Mouse (Mus musculus) adrenal gland, adult 18-20 months (tissue): ENCODE data around the gene Sf3b4. TPM values are rescaled to one million over a fixed set of nuclear protein-coding genes. Genes with fewer than 3 reads are reported as not detected.
"Not testable (repeated sequence)": the region's sequence is repeated elsewhere in the genome, so short reads cannot be mapped to it uniquely, and the experiment has no call there.

Experiments used
- DNase-seq, 2 experiments: peaks; one replicate each; pipeline ENCODE4 v3.0.0; 2021 to 2022; ENCODE audit warnings: low spot score in 2 of 2
- total RNA-seq, 2 experiments: library from RNA; stranded (reverse); gene quantifications; 1 replicate in 1 of 2; 2 replicates in 1 of 2; pipeline ENCODE4 v1.2.3; 2021

The Sf3b4 gene
- total RNA-seq, 2 experiments from 2014 or later, result 56.6 to 57.0 TPM

GRCm38 (mm10) chr3:96171583-96172196, 442 bp upstream of the Sf3b4 start:
- no peak for DNase-seq

- DNase-seq, result no peak
Measured at GRCm38 (mm10) chr3:96173185-96173584, 1.1 kb downstream of the Sf3b4 start.

DNA sequence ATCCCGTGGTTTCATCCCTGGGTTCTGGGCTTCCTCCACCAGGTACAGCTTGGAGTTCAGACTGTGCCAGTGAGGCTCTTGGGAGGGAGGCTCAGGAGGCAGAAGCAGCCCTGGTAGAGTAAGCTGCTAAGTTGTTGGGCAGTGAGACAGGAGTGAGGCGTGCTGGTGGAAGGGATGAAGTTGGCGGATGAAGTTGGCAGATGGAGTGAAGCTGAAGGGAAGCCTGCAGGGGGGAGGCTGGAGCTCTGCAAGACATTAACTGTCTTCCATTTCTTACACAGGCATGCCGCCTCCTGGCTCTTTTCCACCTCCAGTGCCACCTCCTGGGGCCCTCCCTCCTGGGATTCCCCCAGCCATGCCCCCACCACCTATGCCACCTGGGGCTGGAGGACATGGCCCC, 1.9 kb downstream of the Sf3b4 start:
- DNase-seq, result not testable (repeated sequence)

- DNase-seq, result no peak
Measured at GRCm38 (mm10) chr3:96175251-96175650, 3.1 kb downstream of the Sf3b4 start.

GRCm38 (mm10) chr3:96178427-96178826, 6.3 kb downstream of the Sf3b4 start:
- DNase-seq, result no peak

DNA sequence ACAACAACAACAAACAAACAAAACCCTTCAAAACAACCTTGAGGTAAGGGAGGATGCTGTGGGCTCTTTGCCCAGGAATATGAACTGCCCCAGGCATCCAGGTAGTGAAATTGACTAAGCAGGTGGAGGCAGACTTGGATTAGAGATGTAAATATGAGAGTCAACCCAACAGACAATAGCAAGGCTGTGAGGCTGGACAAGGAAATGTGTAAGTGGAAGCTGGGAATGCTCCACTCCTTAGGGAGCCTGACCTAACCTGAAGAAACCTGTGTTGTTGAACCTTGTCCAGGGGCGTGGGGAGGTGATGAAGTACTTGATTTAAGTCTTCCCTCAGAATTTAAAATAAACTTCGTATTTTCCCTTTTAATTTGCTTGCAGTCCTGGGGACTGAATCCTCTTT, 6.8 kb downstream of the Sf3b4 start:
- no peak for DNase-seq

DNA sequence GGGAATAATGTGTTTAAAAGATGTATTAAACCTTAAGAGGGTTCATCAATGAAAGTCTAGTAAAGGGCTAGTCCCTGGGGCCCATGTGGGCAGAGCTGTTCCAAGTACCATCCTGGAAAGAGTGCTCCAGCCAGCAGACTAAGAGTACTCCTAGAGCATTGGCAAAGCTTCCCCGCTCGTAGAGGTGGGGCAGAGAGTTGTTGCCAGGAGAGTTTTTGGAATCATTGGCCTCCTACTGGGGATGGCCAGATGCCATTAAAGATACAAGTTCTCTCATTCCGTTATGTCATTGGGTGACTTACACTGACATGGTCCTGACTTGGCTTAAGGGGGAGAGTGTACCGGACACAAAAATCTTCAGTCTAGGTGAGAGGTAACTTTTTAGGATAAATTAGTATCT, 7.4 kb downstream of the Sf3b4 start:
- no peak for DNase-seq

DNA sequence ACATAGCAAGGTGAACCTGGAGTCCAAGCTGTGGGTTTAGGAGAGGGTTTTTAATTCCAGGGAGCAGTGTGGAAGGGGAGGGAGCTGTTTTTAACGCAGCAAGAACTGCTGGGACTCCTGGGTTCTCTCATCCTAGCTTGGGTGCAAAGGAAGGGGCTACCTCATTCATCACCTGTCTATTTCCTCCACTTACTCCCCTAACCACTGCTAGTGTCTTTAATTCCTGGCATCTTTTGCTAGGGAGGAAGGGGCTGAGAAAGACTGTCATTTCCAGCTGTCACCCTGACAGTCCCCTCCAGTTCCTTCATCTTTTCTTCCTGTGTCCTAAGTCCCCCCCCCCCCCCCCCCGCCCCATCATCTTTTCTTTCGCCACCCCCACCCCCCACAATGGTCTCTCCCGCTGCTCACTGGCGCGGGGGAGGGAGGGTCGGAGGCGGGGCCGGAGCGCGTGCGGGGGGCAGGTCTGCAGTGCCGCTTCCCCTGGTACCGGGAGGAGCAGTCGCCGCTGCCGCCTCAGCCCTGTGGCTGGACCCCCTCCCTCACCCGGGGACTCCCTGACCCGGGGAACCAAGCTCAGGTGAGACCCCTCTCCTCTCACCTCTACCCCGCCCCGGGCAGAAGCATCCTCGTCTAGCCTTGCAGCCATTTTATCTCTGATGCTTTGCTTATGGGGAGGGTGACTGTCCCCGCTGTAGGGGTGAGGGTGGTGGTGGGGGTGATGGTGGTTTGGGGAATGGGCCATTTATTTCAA, 8.8 kb downstream of the Sf3b4 start, which contains the start of gene Sv2a:
Sv2a (plus strand) TSS at position 425 of the 751 bp plus-strand sequence.
- DNase-seq, result peak in 1 of 2 experiments; percentile 38

GRCm38 (mm10) chr3:96181510-96182381, 9.6 kb downstream of the Sf3b4 start:
- DNase-seq, result no peak

DNA sequence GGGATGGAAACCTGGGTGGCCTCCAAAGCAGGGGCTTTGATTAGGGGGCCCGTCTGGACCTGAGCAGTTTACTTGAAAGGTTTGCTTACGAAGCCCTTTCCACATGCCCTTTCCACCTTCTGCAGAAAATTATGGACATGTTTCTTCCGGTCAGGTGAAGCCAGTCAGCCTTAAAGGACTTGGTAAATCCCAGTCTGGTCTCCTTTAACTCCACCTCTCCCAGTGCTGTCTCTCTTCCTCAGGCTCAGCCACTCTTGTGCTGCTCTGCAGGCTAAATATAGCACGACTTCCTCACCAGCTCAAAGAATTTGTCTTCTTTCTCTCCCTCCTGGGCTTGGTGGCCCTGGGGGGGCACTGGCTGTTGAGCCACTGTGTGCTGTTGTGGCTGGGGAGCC, 10.2 kb downstream of the Sf3b4 start:
- no peak for DNase-seq

- no peak for DNase-seq
Measured at GRCm38 (mm10) chr3:96192977-96193376, 20.8 kb downstream of the Sf3b4 start.

- no peak for DNase-seq
Measured at GRCm38 (mm10) chr3:96194966-96195365, 22.8 kb downstream of the Sf3b4 start.

GRCm38 (mm10) chr3:96195616-96196313, 23.6 kb downstream of the Sf3b4 start:
- no peak for DNase-seq

GRCm38 (mm10) chr3:96196437-96197128, 24.5 kb downstream of the Sf3b4 start:
- no peak for DNase-seq

DNA sequence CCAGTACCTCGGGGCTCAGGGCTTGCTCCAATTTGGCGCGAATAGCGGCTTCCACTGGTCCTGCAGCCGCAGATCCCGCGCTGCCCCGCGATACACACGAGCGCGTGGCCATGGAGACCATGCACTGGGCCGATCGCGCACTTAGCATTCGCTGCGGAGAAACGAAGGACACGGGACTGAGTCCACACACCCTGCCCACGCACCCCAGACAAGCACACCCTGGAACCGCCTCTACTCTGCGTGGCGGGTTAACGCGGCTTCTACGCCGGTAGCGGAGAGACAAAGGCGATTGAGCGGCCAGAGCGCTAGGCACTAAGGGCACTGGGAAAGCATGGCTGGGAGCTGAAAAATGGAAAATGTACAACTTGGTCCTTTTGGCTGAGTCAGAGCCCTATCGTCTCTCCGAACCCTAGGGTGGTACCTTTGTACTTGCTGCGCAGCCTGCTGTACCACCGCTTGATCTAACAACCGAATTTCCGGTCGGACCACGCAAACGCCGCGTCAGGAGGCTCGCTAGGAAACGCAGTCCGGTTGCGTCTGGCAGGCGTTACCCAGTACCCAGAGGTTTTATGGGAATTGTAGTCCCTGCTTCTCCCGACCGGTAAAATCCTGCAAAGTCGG, 25.1 kb downstream of the Sf3b4 start:
- DNase-seq, result peak; percentile 77 to 82

DNA sequence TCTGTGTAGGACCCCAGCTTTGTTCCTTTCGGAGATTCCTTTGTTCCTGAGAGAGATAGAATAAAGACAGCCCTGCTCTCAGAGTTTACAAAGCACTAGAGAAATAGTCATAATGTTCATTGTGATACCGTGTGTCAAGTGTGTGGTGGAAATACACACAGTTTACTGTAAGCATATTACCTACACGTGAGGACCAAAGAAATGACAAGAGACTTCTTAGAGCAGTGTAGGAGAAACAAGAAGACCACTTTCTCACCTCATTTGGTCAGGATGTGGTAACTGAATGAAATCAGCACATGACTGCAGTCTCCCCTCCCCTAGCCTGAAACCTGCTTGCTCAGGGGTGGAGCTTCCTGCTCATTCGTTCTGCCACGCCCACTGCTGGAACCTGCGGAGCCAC, 26.0 kb downstream of the Sf3b4 start:
- no peak for DNase-seq

DNA sequence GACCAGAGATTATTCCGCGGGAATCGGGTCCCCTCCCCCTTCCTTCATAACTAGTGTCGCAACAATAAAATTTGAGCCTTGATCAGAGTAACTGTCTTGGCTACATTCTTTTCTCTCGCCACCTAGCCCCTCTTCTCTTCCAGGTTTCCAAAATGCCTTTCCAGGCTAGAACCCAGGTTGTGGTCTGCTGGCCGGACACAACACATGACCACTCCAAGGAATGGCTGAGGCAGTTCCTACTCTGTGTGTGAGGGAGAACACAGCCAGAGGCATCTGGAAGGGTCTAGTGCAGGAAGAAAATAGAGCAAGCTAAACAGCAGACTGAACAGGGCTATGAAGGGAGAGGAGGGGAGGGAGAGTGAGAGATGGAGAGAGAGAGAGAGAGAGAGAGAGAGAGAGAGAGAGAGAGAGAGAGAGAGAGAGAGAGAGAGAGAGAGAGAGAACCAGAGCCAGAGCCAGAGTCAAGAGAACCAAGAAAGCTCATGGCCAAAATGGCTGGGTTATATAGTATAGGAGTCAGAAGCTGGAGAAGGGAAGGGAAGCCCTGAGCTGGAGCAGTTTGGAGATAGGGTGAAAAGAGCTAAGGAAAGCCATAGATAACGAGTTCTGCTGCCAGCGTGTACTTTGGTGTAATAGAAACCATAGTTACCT, 26.6 kb downstream of the Sf3b4 start:
- DNase-seq, result not testable (repeated sequence)

DNA sequence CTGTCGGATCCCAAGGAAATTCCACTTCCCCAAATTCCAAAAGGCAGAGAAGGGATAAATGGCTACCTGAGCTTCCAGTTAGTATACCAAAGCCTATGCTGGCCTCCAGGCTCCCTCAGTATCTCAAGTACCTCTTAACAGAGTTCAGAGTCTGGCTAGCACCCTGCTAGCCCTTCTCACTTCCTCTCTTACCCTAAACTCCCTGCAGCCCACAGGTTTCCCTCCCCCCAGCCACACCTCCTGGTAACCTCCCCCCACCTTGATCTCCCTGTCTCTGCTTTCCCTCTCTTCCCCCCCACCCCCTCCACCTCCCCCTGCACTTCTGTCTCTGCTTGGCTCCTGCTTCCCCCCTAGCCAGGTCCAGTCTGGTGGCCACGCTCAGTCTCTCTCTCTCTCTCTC, 27.6 kb downstream of the Sf3b4 start:
- no peak for DNase-seq

DNA sequence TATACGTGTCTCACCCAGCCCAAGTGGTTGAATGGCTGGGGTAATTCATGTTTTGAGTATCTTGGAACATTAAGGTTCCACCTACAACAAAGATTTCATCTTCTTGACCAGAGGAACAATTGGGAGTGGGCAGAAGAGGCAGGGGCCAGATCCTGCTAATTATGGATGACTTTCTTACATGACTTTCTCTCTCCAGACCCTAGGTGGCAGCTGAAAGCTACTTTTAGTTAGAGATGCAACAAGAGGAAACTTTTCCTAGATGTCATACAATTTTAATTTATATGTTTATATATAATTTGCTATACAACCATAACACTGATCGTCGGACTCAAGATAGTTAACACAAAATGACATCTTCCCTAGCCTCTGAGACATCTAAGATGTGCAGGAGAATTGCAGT, 35.7 kb downstream of the Sf3b4 start:
- no peak for DNase-seq

DNA sequence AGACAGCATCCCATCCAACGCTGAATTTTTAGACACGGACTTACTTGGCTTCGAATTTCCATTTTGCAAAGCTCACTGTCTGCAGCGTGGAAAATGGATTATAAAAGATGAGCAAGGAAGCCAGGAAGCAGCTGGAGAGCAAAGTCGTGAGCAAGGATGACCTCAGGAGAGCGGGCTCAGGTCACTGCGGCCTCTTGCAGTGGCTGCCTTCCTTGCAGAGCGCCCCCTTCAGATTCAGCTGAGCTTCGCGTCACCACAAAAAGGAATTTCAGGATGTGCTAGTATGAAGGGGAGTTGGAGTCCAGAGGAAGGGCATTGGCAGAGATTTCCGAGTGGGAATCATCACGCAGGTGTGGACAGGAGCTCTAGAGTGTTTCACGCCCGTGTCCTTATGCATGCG, 37.1 kb downstream of the Sf3b4 start:
- DNase-seq, result no peak
